Mouse (Mus musculus) T-helper 1 cell (primary cell): ENCODE results near the gene Ak1.

ENCODE experiments used
- in situ Hi-C: fragments of 300-600 bp; cut with MboI, MseI; formaldehyde crosslinking; loops from one replicate; pipeline ENCODE4 v1.15.1; 2025; ENCODE audit warnings: high pct_unique_total_duplicates

Gene Ak1

GRCm38 (mm10) chr2:32682721-32683417, 61.3 kb downstream of the Ak1 start:
- in situ Hi-C loops: loop anchor here (10.0 kb wide), 1 partner anchor 48 kb away; no protein-coding TSS in a partner anchor

DNA sequence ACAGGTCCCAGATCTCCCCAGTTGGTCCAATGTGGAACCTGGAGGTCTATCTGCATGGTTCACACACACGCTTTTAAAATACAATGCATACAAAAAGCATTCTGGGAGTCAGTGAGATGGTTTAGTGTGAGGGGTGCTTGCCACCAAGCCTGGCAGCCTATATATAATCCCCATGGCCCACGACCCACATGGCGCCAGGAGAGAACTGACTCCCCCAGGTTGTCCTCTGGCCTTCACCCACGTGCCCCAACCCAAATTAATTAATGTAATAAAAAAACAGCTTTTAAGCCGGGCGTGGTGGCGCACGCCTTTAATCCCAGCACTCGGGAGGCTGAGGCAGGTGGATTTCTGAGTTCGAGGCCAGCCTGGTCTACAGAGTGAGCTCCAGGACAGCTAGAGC, 62.1 kb downstream of the Ak1 start:
- in situ Hi-C loops: loop anchor here (10.0 kb wide), 1 partner anchor 49 kb away; no protein-coding TSS in a partner anchor
